In genomic region chr6:38811459-38812145, GRCm38 (mm10) we compare ENCODE assay signal across 27 mouse cellular contexts.
DNase-seq lines count a peak whose midpoint lies in the region; ATAC-seq and TF ChIP-seq lines count a peak whose summit lies in the region.
"Had no signal": no experiment of that assay in that cellular context is flagged by ENCODE, and none has a peak within 500 bp of the region (broad histone marks: within the 10 kb centered on the region; RNA-seq: fewer than 3 reads in every experiment).

No protein-coding gene starts in this region.

- ATAC-seq in liver, embryonic 11.5 days (replicated peaks; ENCODE audit: low FRiP score) = no peak
- ATAC-seq: activated CD4-positive, CD25-positive, alpha-beta regulatory T cell, adult 4 months; forebrain, embryonic 15.5 days; intestine, postnatal 0 days had no signal

- no peak overlapping the region for H3K4me3 ChIP-seq in heart, adult 2 months
- H3K4me3 ChIP-seq in liver, adult 2 months (ENCODE audit: insufficient read depth, low read depth, low read length) = no peak overlapping the region
- no peak overlapping the region for H3K4me3 ChIP-seq in liver, embryonic 11.5 days (ENCODE audit: low read depth, low read length)
- H3K4me3 ChIP-seq: embryonic facial prominence, embryonic 10.5 days; embryonic facial prominence, embryonic 13.5 days; erythroblast, embryonic 14.5 days; forebrain, embryonic 12.5 days; forebrain, embryonic 15.5 days; heart, embryonic 10.5 days; heart, embryonic 15.5 days had no signal

- WGBS in heart, adult 2 months = 72% methylated on average over 4 of the region's 4 CpGs
- WGBS in liver, adult 2 months = 19% methylated on average over 4 of the region's 4 CpGs
- WGBS in liver, embryonic 11.5 days = 86% methylated on average over 4 of the region's 4 CpGs

- intact Hi-C loops in heart, adult 2 months (cut with DNase I) = no loop called here

- peak; percentile 8; the same call in 1 of the 2 replicates for TF ChIP-seq CTCF in heart, adult 2 months (IDR thresholded peaks at IDR 0.05)
- no peak for TF ChIP-seq CTCF in liver, adult 2 months (IDR thresholded peaks at IDR 0.05; ENCODE audit: low read depth, low read length)

- H3K79me2 ChIP-seq in heart, adult 2 months (replicated peaks; ENCODE audit: control insufficient read depth, insufficient read depth, low read length) = no peaks in the 10 kb centered on the region
- H3K79me2 ChIP-seq in liver, adult 2 months (ENCODE audit: control insufficient read depth, insufficient read depth, low read length) = peaks cover 43% of the 10 kb centered on the region

- no peak for TF ChIP-seq POLR2A in heart, adult 2 months (IDR thresholded peaks at IDR 0.05; ENCODE audit: insufficient read depth, low read depth, low read length)
- TF ChIP-seq POLR2A in liver, adult 2 months (IDR thresholded peaks at IDR 0.05; ENCODE audit: extremely low read depth, insufficient read depth, low read length) = no peak

- H3K9ac ChIP-seq in heart, adult 2 months (ENCODE audit: low read depth, low read length) = no peak overlapping the region
- 0 out of 2 replicates have a peak overlapping the region, but pooled peaks have one; percentile 1 for H3K9ac ChIP-seq in liver, adult 2 months (ENCODE audit: low read depth, low read length)
- no peak overlapping the region for H3K9ac ChIP-seq in liver, embryonic 11.5 days (ENCODE audit: low read depth, low read length)
- H3K9ac ChIP-seq: embryonic facial prominence, embryonic 13.5 days; forebrain, embryonic 12.5 days; forebrain, embryonic 15.5 days; heart, embryonic 15.5 days; hindbrain, embryonic 14.5 days had no signal

- no peaks in the 10 kb centered on the region for H3K9me3 ChIP-seq in liver, embryonic 11.5 days (ENCODE audit: control insufficient read depth, low read length)
- H3K9me3 ChIP-seq: embryonic facial prominence, embryonic 10.5 days; embryonic facial prominence, embryonic 13.5 days; forebrain, embryonic 12.5 days; forebrain, embryonic 15.5 days; heart, embryonic 10.5 days; heart, embryonic 15.5 days had no signal

- no peak overlapping the region for H3K27ac ChIP-seq in heart, adult 2 months
- H3K27ac ChIP-seq in liver, adult 2 months (replicated peaks; ENCODE audit: insufficient read depth, low read depth, low read length) = peak overlapping the region; percentile 79
- no peak overlapping the region for H3K27ac ChIP-seq in liver, embryonic 11.5 days (ENCODE audit: low read depth, low read length)
- H3K27ac ChIP-seq: embryonic facial prominence, embryonic 10.5 days; embryonic facial prominence, embryonic 13.5 days; forebrain, embryonic 12.5 days; forebrain, embryonic 15.5 days; heart, embryonic 10.5 days; heart, embryonic 15.5 days; hindbrain, embryonic 14.5 days had no signal

- DNase-seq in adrenal gland, postnatal 10 days = peak; percentile 42
- DNase-seq in adrenal gland, adult 2 months = no peak
- DNase-seq in heart, adult 2 months = no peak
- no peak for DNase-seq in heart, postnatal 4 days
- peak; percentile 89 for DNase-seq in liver, adult 2 months (ENCODE audit: extremely low read depth, low read depth, low spot score)
- no peak for DNase-seq in liver, embryonic 11.5 days (ENCODE audit: low spot score)
- DNase-seq in adipocyte (ENCODE audit: low spot score) = peak; percentile 86
- DNase-seq in right cerebral cortex, postnatal 36 days (ENCODE audit: low spot score in 2 of 2) = no peak
- DNase-seq: cerebellum, adult 11-12 months; cerebellum, adult 8-10 months; cerebellum, postnatal 10 days; cerebellum, postnatal 36 days; embryo, embryonic 11 days; gastrocnemius, postnatal 14 days; heart, adult 18-20 months; heart, postnatal 10 days; heart, postnatal 36 days had no signal

- TF ChIP-seq EP300 in heart, adult 2 months (IDR thresholded peaks at IDR 0.05; ENCODE audit: insufficient read depth, low read depth, low read length) = no peak

- H3K27me3 ChIP-seq in heart, adult 2 months (ENCODE audit: control insufficient read depth, insufficient read depth, low read length) = no peaks in the 10 kb centered on the region
- H3K27me3 ChIP-seq in liver, adult 2 months (ENCODE audit: control insufficient read depth, insufficient read depth, low read length) = no peaks in the 10 kb centered on the region
- H3K27me3 ChIP-seq in liver, embryonic 11.5 days (replicated peaks; ENCODE audit: control insufficient read depth, insufficient read depth, low read length) = no peaks in the 10 kb centered on the region
- H3K27me3 ChIP-seq: embryonic facial prominence, embryonic 13.5 days; forebrain, embryonic 12.5 days; forebrain, embryonic 15.5 days; heart, embryonic 15.5 days had no signal

- H3K36me3 ChIP-seq in heart, adult 2 months (ENCODE audit: control insufficient read depth, insufficient read depth, low read length) = peaks cover 2% of the 10 kb centered on the region; the same call in 1 of the 2 replicates
- H3K36me3 ChIP-seq in liver, adult 2 months (ENCODE audit: control insufficient read depth, insufficient read depth, low read length) = no peaks in the 10 kb centered on the region
- H3K36me3 ChIP-seq in liver, embryonic 11.5 days (ENCODE audit: control insufficient read depth, insufficient read depth, low read length) = peaks cover 7% of the 10 kb centered on the region
- H3K36me3 ChIP-seq: heart, embryonic 15.5 days had no signal

- H3K4me2 ChIP-seq in liver, embryonic 11.5 days = no peak overlapping the region
- H3K4me2 ChIP-seq: embryonic facial prominence, embryonic 13.5 days; forebrain, embryonic 12.5 days; forebrain, embryonic 15.5 days; heart, embryonic 15.5 days; hindbrain, embryonic 14.5 days had no signal

- peaks cover 8% of the 10 kb centered on the region; the same call in 1 of the 2 replicates for H3K4me1 ChIP-seq in heart, adult 2 months (ENCODE audit: control insufficient read depth, insufficient read depth, low read length)
- H3K4me1 ChIP-seq in liver, adult 2 months (ENCODE audit: control insufficient read depth, insufficient read depth, low read length) = peaks cover 54% of the 10 kb centered on the region
- peaks cover 26% of the 10 kb centered on the region for H3K4me1 ChIP-seq in liver, embryonic 11.5 days (replicated peaks; ENCODE audit: control insufficient read depth, insufficient read depth, low read length)
- H3K4me1 ChIP-seq: embryonic facial prominence, embryonic 13.5 days had no signal

Comparison
In these comparisons a context has a peak if more than half of its experiments do, and no peak if none do; other contexts are left out.
1. DNase-seq: peak in adrenal gland, postnatal 10 days (single experiment), liver, adult 2 months (single experiment) and adipocyte (single experiment); none in adrenal gland, adult 2 months (single experiment), heart, adult 2 months (0 of 2), heart, postnatal 4 days (single experiment), liver, embryonic 11.5 days (single experiment) and right cerebral cortex, postnatal 36 days (0 of 2).